Mouse (Mus musculus) kidney, embryonic 14.5 days (tissue): ENCODE results near the gene Olfr959. TPM values are rescaled to one million over a fixed set of nuclear protein-coding genes. Genes with fewer than 3 reads are reported as not detected.

Experiments
- ATAC-seq: fragments of 200-750 bp; cut with Nextera tagmentation; 2 replicates; pipeline ENCODE4 v1.8.0; 2017; ENCODE audit warnings: moderate number of reproducible peaks, mild to moderate bottlenecking, moderate TSS enrichment, moderate library complexity; ENCODE audit not compliant: low FRiP score, low TSS enrichment
- H3K27ac ChIP-seq: fragments of 300-500 bp; sonication (generic); 2 replicates; pipeline ENCODE4 v1.5.1; 2014; ENCODE audit warnings: low read depth, mild to moderate bottlenecking, low read length, moderate library complexity, mixed read lengths
- H3K27me3 ChIP-seq: fragments of 300-500 bp; sonication (generic); 2 replicates; pipeline ENCODE4 v1.6.1; 2014; ENCODE audit warnings: mild to moderate bottlenecking, low read length; ENCODE audit not compliant: control insufficient read depth, insufficient read depth
- H3K36me3 ChIP-seq: fragments of 300-500 bp; sonication (generic); 2 replicates; pipeline ENCODE4 v1.6.1; 2014; ENCODE audit warnings: low read length, mixed read lengths; ENCODE audit not compliant: control insufficient read depth, insufficient read depth
- H3K4me1 ChIP-seq: fragments of 300-500 bp; sonication (generic); 2 replicates; pipeline ENCODE4 v1.6.1; 2014; ENCODE audit warnings: low read length, mixed read lengths; ENCODE audit not compliant: control insufficient read depth, insufficient read depth
- H3K4me2 ChIP-seq: fragments of 300-500 bp; sonication (generic); replicated peaks from 2 replicates; pipeline ENCODE4 v1.6.1; 2014; ENCODE audit warnings: low read depth, mild to moderate bottlenecking, low read length
- H3K4me3 ChIP-seq: fragments of 300-500 bp; sonication (generic); 2 replicates; pipeline ENCODE4 v1.5.1; 2014; ENCODE audit warnings: mild to moderate bottlenecking, low read length
- H3K9ac ChIP-seq: fragments of 300-500 bp; sonication (generic); 2 replicates; pipeline ENCODE4 v1.6.1; 2014; ENCODE audit warnings: low read depth, mild to moderate bottlenecking, low read length, moderate library complexity
- H3K9me3 ChIP-seq: fragments of 300-500 bp; sonication (generic); 2 replicates; pipeline ENCODE4 v1.6.1; 2016; ENCODE audit warnings: low read length; ENCODE audit not compliant: control insufficient read depth
- WGBS: fragments of 180-500 bp; shearing (Covaris S2); extraction: QIAGEN DNeasy Blood & Tissue Kit; methylation state at CpG from one replicate; pipeline ENCODE4 v1.1.7; 2014; 5-methylcytosine and 5-hydroxymethylcytosine counted together
- polyA plus RNA-seq: library from polyadenylated mRNA; unstranded; fragments of >200 nt; fragmentation: Nextera tagmentation; extraction: Ambion mirVana; gene quantifications from 2 replicates; pipeline ENCODE4 v1.2.1, GENCODE M21; 2014

Gene Olfr959
- not detected in 2 replicates for polyA plus RNA-seq

DNA sequence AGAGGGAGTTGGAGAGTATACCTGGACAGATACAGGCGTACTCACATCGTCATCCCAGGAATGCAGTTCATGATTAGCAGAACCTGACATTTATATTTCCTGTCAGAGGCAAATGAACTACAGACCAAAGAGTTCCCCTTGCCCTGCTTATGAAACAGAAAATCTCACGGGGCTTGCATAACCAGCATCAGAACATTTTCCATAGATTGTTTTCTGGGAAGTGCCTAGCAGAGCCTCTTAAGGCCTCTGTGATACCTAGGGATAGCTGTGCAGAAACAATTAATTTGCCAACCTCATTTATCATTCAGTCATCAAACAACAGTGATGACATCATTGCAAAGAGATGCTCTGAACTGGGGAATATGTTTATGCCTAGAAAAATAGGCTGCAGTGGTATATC is at the start of gene Olfr959:
Gene Olfr959 (minus strand): TSS at position 101 of the 400 bp plus-strand sequence.
- Histone ChIP-seq H3K36me3 (no peaks in the 10 kb centered on the region), H3K4me2 (no peak within 1 kb of the TSS), H3K4me1 (no peaks in the 10 kb centered on the region), H3K27me3 (no peaks in the 10 kb centered on the region), H3K4me3 (no peak within 1 kb of the TSS), H3K9me3 (no peaks in the 10 kb centered on the region), H3K27ac (no peak within 1 kb of the TSS), H3K9ac (no peak within 1 kb of the TSS)
- WGBS, result 74% methylated on average over 3 of the region's 3 CpGs
- ATAC-seq, result no peak

DNA sequence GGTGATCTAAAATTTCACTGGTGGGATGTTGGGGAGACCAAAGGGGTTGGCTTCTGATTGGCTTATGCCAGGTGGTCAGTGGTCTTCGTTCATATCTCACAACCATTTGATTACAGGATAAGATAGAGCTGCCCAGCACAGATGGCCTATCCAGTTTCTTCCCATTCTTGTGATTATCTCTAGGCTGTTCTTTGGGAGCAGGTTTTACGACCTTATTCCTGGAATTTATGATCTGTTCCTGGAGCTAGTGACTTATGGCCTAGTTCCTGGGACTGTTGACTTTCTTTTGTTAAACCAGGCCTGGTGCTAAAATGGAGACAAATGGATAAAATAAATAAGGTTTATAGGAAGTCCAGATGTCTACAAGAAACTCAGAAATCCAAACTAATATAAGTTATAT is 49.3 kb upstream of the Olfr959 start:
- H3K4me3 ChIP-seq, result no peak overlapping the region
- no peak overlapping the region for H3K9ac ChIP-seq
- H3K36me3 ChIP-seq, result no peaks in the 10 kb centered on the region
- peak; percentile 68; the same call in 1 of the 2 replicates for ATAC-seq
- H3K4me1 ChIP-seq, result no peaks in the 10 kb centered on the region
- H3K27me3 ChIP-seq, result no peaks in the 10 kb centered on the region
- no peak overlapping the region for H3K27ac ChIP-seq
- WGBS, result 15% methylated on average over 2 of the region's 2 CpGs
- H3K4me2 ChIP-seq, result no peak overlapping the region
- no peaks in the 10 kb centered on the region for H3K9me3 ChIP-seq

DNA sequence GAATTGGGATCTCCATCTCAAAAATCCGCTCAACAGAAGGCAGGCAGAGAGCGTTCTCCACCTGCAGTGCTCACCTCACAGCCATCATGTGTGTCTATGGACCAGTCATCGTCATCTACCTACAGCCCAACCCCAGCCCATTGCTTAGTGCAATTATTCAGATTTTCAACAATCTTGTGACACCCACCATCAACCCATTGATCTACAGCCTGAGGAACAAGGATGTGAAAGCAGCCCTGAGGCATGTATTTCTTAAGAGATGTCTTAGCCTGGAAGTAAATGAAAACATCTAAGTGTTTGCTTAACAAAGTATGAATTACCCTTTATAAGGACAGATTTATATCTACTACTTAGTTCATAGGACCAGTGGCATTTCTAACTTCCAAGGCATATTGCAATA is 48.4 kb upstream of the Olfr959 start:
- no peak for ATAC-seq
- H3K27ac ChIP-seq, result no peak overlapping the region
- H3K4me3 ChIP-seq, result no peak overlapping the region
- H3K27me3 ChIP-seq, result no peaks in the 10 kb centered on the region
- no peaks in the 10 kb centered on the region for H3K9me3 ChIP-seq
- no peak overlapping the region for H3K9ac ChIP-seq
- 87% methylated on average over 3 of the region's 3 CpGs for WGBS
- no peaks in the 10 kb centered on the region for H3K4me1 ChIP-seq
- H3K4me2 ChIP-seq, result no peak overlapping the region
- H3K36me3 ChIP-seq, result no peaks in the 10 kb centered on the region

DNA sequence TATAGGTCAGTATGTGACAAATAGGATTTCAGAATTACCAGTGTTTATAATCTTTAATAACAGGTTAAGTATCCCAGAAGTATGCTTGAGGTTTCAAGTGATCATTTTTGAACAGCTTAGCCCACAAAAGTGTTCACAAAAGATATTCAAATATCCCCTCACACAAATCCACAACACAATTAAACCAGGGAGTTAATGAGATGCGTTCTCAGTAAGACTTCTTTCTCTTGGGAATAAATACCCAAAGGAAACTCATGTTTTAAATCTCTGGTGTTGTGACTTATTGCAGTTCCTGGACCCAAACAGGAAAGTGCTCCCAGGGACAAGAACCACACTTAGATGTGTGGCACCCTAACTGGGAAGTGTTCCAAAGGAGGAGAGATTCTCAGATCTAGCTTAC is 45.7 kb upstream of the Olfr959 start, which contains the start of gene Olfr960:
Gene Olfr960 (plus strand): TSS at position 301 of the 400 bp plus-strand sequence.
- Histone ChIP-seq H3K27ac (no peak within 1 kb of the TSS), H3K36me3 (no peaks in the 10 kb centered on the region), H3K27me3 (no peaks in the 10 kb centered on the region), H3K4me1 (no peaks in the 10 kb centered on the region), H3K9ac (no peak within 1 kb of the TSS), H3K4me3 (no peak within 1 kb of the TSS), H3K9me3 (no peaks in the 10 kb centered on the region), H3K4me2 (no peak within 1 kb of the TSS)
- 76% methylated on average over 1 of the region's 1 CpGs for WGBS
- ATAC-seq, result no peak

DNA sequence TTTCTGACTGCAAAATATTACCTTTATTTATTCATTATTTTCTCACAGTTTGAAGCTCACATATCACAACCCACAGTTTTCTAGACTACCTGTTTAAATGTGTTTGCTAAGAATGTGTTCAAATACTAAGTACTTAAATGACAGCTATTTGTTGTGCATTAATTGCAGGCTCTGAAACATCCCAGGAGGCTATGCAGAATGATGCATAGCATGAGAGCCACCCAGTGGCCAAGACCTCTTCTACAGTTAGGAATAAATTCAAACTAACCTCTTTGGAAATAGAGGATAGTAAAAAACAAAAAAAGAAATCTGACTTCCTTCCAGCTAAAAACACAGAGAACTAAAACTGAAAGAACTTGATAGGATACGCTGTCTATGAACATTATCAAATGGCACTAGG is 36.6 kb upstream of the Olfr959 start:
- H3K27ac ChIP-seq, result no peak overlapping the region
- H3K9me3 ChIP-seq, result no peaks in the 10 kb centered on the region
- no peaks in the 10 kb centered on the region for H3K27me3 ChIP-seq
- no peaks in the 10 kb centered on the region for H3K4me1 ChIP-seq
- H3K36me3 ChIP-seq, result no peaks in the 10 kb centered on the region
- H3K4me3 ChIP-seq, result no peak overlapping the region
- H3K9ac ChIP-seq, result no peak overlapping the region
- H3K4me2 ChIP-seq, result no peak overlapping the region
- WGBS, result 53% methylated on average over 1 of the region's 1 CpGs
- peak; percentile 68; the same call in 1 of the 2 replicates for ATAC-seq

DNA sequence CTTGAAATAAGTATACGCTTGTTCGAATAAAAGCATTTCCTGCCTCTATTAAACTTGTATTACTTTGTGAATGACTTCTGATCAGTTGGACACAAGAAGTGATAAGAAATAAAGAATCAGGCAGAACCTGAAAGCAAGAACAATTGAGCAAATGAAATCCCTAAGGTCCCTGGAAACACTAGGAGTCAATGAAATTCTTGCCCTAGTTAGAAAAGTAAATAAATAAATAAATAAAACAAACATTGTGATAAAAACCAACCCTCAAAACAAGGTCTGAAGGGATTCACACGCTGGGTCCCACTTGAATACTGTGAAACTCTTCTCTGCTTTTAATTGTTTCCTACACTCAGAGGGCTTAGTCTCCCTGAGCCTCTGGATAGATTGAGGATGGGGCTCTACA is 35.0 kb upstream of the Olfr959 start, which contains the start of gene Olfr148:
Gene Olfr148 (plus strand): TSS at position 301 of the 400 bp plus-strand sequence.
- Histone ChIP-seq H3K27ac (no peak within 1 kb of the TSS), H3K9ac (no peak within 1 kb of the TSS), H3K4me1 (no peaks in the 10 kb centered on the region), H3K27me3 (no peaks in the 10 kb centered on the region), H3K4me2 (no peak within 1 kb of the TSS), H3K36me3 (no peaks in the 10 kb centered on the region), H3K9me3 (no peaks in the 10 kb centered on the region), H3K4me3 (no peak within 1 kb of the TSS)
- no peak for ATAC-seq
- 76% methylated on average over 3 of the region's 3 CpGs for WGBS

DNA sequence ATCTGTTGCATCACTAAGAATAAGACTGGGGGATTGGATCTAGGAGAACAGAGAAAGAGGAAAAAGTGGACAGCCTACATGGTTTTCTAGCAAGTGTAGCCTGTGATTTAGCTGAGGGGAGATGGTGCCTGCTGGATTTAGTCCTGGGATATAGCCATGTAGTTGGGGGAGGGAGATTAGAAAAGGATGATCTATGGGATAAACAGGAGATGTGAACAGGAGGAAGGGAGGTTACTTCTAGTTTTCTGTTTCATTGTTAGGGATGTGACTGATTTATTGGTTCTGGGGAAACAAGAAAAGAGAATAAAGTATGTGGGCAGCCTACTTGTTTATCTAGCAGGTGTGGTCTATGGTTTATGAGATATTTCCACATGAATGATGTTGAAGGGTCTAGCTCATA is 33.1 kb upstream of the Olfr959 start:
- H3K36me3 ChIP-seq, result no peaks in the 10 kb centered on the region
- H3K4me2 ChIP-seq, result no peak overlapping the region
- no peaks in the 10 kb centered on the region for H3K27me3 ChIP-seq
- H3K9me3 ChIP-seq, result no peaks in the 10 kb centered on the region
- H3K4me1 ChIP-seq, result no peaks in the 10 kb centered on the region
- H3K9ac ChIP-seq, result no peak overlapping the region
- H3K4me3 ChIP-seq, result no peak overlapping the region
- peak; percentile 67; the same call in 1 of the 2 replicates for ATAC-seq
- H3K27ac ChIP-seq, result no peak overlapping the region

DNA sequence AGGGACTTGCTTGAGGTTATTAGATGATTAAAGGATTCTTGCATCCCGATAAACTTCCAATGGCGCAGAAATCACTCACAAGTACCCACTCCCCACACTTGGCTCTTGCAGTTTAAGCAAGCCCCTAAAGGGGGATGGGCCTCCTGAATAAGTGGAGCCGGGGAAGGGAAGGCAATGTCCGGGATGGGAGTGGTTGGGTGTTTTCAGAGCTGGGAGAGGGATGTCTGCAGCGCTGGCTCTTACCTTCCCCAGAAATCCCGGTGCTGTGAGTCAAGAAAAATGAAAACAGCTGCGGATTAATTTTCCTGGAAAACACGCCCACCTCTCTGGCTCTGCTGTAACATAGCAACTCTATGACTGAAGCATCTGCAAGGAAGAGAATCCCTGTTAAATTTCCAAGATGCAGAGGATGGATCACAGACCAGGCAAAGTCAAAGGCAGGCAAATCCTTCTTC is 28.7 kb upstream of the Olfr959 start, which contains the start of gene AW551984:
Gene AW551984 (minus strand): TSS at position 405 of the 455 bp plus-strand sequence.
- peak; percentile 79; the same call in 1 of the 2 replicates for ATAC-seq
- H3K36me3 ChIP-seq, result no peaks in the 10 kb centered on the region
- H3K27ac ChIP-seq, result peak within 1 kb of the TSS; percentile 37; the same call in 1 of the 2 replicates
- H3K4me3 ChIP-seq, result peak within 1 kb of the TSS; percentile 42
- H3K27me3 ChIP-seq, result no peaks in the 10 kb centered on the region
- H3K9me3 ChIP-seq, result no peaks in the 10 kb centered on the region
- WGBS, result under 1% methylated on average over 8 of the region's 8 CpGs
- H3K4me1 ChIP-seq, result no peaks in the 10 kb centered on the region
- H3K9ac ChIP-seq, result peak within 1 kb of the TSS; percentile 42; the same call in 1 of the 2 replicates
- peak within 1 kb of the TSS; percentile 75 for H3K4me2 ChIP-seq

DNA sequence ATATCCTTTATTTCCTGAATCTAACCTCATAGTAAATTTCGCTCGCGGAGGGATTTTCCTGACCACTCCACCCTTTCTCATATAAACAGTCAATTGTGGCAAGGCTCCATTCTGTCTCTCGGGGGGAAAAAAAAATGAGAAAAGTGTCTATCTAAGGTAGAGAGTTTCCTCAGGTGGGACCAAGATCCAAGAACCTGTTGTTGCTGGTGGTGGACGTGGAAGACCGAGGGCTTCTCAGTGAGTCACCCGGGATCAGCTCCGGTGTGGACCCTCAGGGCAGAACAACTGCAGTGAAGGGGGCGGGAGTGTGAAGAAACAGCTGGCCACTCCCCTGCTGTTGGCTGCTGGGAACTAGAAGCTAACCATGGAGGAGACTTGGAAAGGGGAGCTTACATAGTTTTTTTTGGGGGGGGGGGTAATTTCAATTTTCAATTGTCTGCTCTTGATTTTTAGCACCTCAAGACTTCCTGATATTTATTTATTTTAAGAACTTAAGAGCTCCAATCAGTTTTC is 28.0 kb upstream of the Olfr959 start:
- Histone ChIP-seq H3K4me1 (no peaks in the 10 kb centered on the region), H3K36me3 (no peaks in the 10 kb centered on the region), H3K9ac (peak overlapping the region; percentile 42; the same call in 1 of the 2 replicates), H3K27me3 (no peaks in the 10 kb centered on the region), H3K9me3 (no peaks in the 10 kb centered on the region), H3K27ac (peak overlapping the region; percentile 37; the same call in 1 of the 2 replicates), H3K4me3 (peak overlapping the region; percentile 42), H3K4me2 (peak overlapping the region; percentile 75)
- whole genome bisulfite sequencing, result 1% methylated on average over 9 of the region's 9 CpGs
- ATAC-seq, result peak; percentile 87
